10 mouse cellular contexts compared by ENCODE assay signal in genomic region chr3:51019650-51020346, GRCm38 (mm10).
A peak's percentile ranks its signal among the peaks of the same experiment; 100 is the strongest.
DNase-seq lines count a peak whose midpoint lies in the region; ATAC-seq and TF ChIP-seq lines count a peak whose summit lies in the region.
"Had no signal": no experiment of that assay in that cellular context is flagged by ENCODE, and none has a peak within 500 bp of the region (broad histone marks: within the 10 kb centered on the region; RNA-seq: fewer than 3 reads in every experiment).

No protein-coding gene starts in this region.

- H3K9ac ChIP-seq in hindbrain, embryonic 15.5 days = no peak overlapping the region
- no peak overlapping the region for H3K9ac ChIP-seq in liver, embryonic 15.5 days

- peak; percentile 4 for DNase-seq in kidney, adult 2 months
- DNase-seq in kidney, adult 9 months = no peak
- peak; percentile 24 for DNase-seq in brain, adult 2 months (ENCODE audit: low read depth, low spot score)
- DNase-seq in left cerebral cortex, adult 11 months (ENCODE audit: low spot score) = no peak
- DNase-seq in adrenal gland, adult 8-10 months = no peak
- DNase-seq: right cerebral cortex, adult 18-20 months; thymus, adult 18-20 months had no signal

- ATAC-seq in hindbrain, embryonic 15.5 days (ENCODE audit: low FRiP score, low read depth) = 0 out of 2 replicates have a peak, but pooled peaks have one; percentile 59
- peak; percentile 56; the same call in 1 of the 2 replicates for ATAC-seq in liver, embryonic 15.5 days (ENCODE audit: insufficient read depth)
- no peak for ATAC-seq in cerebellum, adult (ENCODE audit: insufficient number of reproducible peaks, low FRiP score, low TSS enrichment)

- peak overlapping the region; percentile 14; the same call in 1 of the 2 replicates for H3K4me3 ChIP-seq in kidney, adult 2 months (ENCODE audit: insufficient read depth, low read depth, low read length)
- H3K4me3 ChIP-seq in hindbrain, embryonic 15.5 days = no peak overlapping the region
- H3K4me3 ChIP-seq in liver, embryonic 15.5 days (replicated peaks) = peak overlapping the region; percentile 12; the same call in 1 of the 2 replicates

- no peaks in the 10 kb centered on the region for H3K9me3 ChIP-seq in hindbrain, embryonic 15.5 days
- H3K9me3 ChIP-seq in liver, embryonic 15.5 days (replicated peaks) = no peaks in the 10 kb centered on the region

- no peak for TF ChIP-seq CTCF in kidney, adult 2 months (conservative IDR thresholded peaks at IDR 0.05; ENCODE audit: insufficient read depth, insufficient read length, low read depth, low read length)

- H3K36me3 ChIP-seq in kidney, adult 2 months (ENCODE audit: control insufficient read depth, insufficient read depth, low read length) = no peaks in the 10 kb centered on the region
- no peaks in the 10 kb centered on the region for H3K36me3 ChIP-seq in hindbrain, embryonic 15.5 days
- no peaks in the 10 kb centered on the region for H3K36me3 ChIP-seq in liver, embryonic 15.5 days (replicated peaks)

- no peaks in the 10 kb centered on the region for H3K27me3 ChIP-seq in kidney, adult 2 months (replicated peaks; ENCODE audit: control insufficient read depth, insufficient read depth, low read length)
- H3K27me3 ChIP-seq in hindbrain, embryonic 15.5 days = no peaks in the 10 kb centered on the region
- no peaks in the 10 kb centered on the region for H3K27me3 ChIP-seq in liver, embryonic 15.5 days

- no peak for TF ChIP-seq POLR2A in kidney, adult 2 months (IDR thresholded peaks at IDR 0.05; ENCODE audit: low read depth, low read length)

- 39% methylated on average over 10 of the region's 10 CpGs for WGBS in kidney, adult 2 months
- whole genome bisulfite sequencing in hindbrain, embryonic 15.5 days = 49% methylated on average over 10 of the region's 10 CpGs
- WGBS in liver, embryonic 15.5 days (ENCODE audit: insufficient replicate concordance) = 55% methylated on average over 10 of the region's 10 CpGs

- H3K4me2 ChIP-seq in hindbrain, embryonic 15.5 days = no peak overlapping the region
- H3K4me2 ChIP-seq in liver, embryonic 15.5 days = peak overlapping the region; percentile 34

- no peaks in the 10 kb centered on the region for H3K4me1 ChIP-seq in kidney, adult 2 months (ENCODE audit: control insufficient read depth, insufficient read depth, low read length)
- H3K4me1 ChIP-seq in hindbrain, embryonic 15.5 days (replicated peaks) = no peaks in the 10 kb centered on the region
- 0 out of 2 replicates have a peak, but pooled peaks cover 3% of the 10 kb centered on the region for H3K4me1 ChIP-seq in liver, embryonic 15.5 days (replicated peaks)

- H3K27ac ChIP-seq in kidney, adult 2 months (ENCODE audit: insufficient read depth, low read depth, low read length) = no peak overlapping the region
- peak overlapping the region; percentile 57 for H3K27ac ChIP-seq in hindbrain, embryonic 15.5 days (replicated peaks)
- no peak overlapping the region for H3K27ac ChIP-seq in liver, embryonic 15.5 days (replicated peaks)

Comparison
In these comparisons a context has a peak if more than half of its experiments do, and no peak if none do; other contexts are left out.
1. DNase-seq: peak in kidney, adult 2 months (single experiment) and brain, adult 2 months (single experiment); none in kidney, adult 9 months (single experiment), left cerebral cortex, adult 11 months (single experiment) and adrenal gland, adult 8-10 months (single experiment).